Mouse (Mus musculus) CH12F3 (cell line): ENCODE measurements around the gene Gpld1.

Experiments used
- in situ Hi-C: fragments of 300-500 bp; cut with MboI; formaldehyde crosslinking; loops from 2 replicates; pipeline ENCODE4 v1.14.3; 2020; ENCODE audit warnings: low sequenced_read_pairs

Gene Gpld1

DNA sequence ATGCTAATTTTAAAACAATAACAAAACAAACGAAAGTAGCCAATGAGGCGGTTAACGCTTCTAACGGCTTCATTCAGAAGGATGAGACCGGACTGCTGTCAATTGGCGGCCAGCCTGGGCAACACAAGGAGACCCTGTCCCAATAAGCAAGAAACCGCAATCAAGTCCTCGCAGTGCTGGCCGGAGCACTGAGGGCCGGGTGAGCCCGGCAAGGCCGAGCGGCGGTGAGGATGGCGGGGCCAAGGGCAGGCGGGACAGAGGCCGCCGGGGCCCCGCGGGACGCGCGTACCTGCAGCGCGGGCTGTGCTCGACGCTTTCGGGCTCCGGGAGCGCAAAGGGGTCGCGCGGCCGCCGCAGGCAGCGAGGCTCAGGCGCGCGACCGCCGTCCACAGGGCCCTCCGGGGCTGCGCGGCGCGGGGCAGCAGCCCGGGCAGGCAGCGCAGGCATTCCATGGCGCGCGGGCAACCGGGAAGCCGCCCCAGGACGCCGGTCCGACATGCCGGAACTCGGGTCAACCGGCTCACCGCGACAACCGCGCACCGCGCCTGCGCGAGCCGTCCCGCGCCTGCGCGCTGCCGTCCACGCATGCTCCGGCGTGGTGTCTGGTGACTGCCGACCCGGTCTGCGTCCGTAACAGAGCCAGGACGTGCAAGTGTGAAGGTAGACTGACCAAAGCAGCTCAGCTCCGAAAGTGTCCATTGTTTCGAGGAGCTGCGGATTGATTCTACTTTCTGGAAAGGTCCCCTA lies 77.0 kb downstream of the Gpld1 start, which contains the start of gene Mrs2:
Gene Mrs2 (minus strand): TSS at position 587 of the 747 bp plus-strand sequence.
- in situ Hi-C loops = loop anchor here (10.0 kb wide), 1 partner anchor 95 kb away; no protein-coding TSS in a partner anchor

- in situ Hi-C loops = loop anchor here (10.0 kb wide), 1 partner anchor 94 kb away; no protein-coding TSS in a partner anchor
Measured at GRCm38 (mm10) chr13:25020540-25020892, 77.6 kb downstream of the Gpld1 start.

DNA sequence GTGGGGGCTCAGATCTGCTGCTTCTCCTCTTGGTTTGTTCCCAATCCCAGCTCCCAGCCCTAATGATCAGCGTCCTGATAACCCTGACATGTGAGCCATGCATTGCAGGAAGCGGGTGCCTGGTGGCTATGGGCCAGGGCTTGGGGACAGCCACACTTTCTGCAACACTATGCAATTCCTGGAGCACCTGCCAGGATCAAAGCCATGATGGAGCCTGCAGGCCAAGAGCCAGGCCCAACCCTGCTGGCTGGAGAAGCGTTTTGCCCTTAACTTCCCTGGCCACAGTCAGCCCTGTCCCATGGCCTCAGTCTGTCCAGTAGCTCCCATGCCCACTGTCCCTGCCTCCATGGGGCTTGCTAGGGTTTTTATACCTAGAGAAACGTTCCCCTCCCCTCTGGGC lies 79.4 kb downstream of the Gpld1 start:
- in situ Hi-C loops = loop anchor here (10.0 kb wide), 1 partner anchor 92 kb away; no protein-coding TSS in a partner anchor

GRCm38 (mm10) chr13:25023129-25023528 lies 80.2 kb downstream of the Gpld1 start:
- in situ Hi-C loops = loop anchor here (10.0 kb wide), 1 partner anchor 92 kb away; no protein-coding TSS in a partner anchor

DNA sequence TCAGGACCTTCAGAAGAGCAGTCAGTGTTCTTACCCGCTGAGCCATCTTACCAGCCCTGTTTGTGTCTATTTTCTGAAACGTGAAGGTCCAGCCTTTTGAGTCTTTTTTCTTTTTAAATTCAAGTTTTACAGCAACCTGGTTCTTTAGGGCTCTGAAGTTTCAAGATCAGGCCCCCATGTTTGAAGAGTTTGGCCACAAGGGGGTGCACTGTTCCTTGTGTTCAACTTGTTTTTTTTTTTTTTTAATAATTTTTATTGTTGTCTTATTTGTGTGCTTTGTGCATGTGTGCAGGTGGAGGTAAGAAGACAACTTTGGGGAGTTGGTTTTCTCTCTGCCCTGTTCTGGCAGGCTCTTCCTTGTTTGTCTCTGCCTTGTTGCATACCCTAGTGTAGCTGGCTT lies 81.7 kb downstream of the Gpld1 start:
- in situ Hi-C loops = loop anchor here (10.0 kb wide), 1 partner anchor 90 kb away; no protein-coding TSS in a partner anchor

- in situ Hi-C loops = loop anchor here (10.0 kb wide), 1 partner anchor 88 kb away; no protein-coding TSS in a partner anchor
Measured at GRCm38 (mm10) chr13:25026409-25027113, 83.6 kb downstream of the Gpld1 start.

- in situ Hi-C loops = loop anchor here (10.0 kb wide), 1 partner anchor 88 kb away; no protein-coding TSS in a partner anchor
Measured at GRCm38 (mm10) chr13:25027114-25027425, 84.1 kb downstream of the Gpld1 start.

DNA sequence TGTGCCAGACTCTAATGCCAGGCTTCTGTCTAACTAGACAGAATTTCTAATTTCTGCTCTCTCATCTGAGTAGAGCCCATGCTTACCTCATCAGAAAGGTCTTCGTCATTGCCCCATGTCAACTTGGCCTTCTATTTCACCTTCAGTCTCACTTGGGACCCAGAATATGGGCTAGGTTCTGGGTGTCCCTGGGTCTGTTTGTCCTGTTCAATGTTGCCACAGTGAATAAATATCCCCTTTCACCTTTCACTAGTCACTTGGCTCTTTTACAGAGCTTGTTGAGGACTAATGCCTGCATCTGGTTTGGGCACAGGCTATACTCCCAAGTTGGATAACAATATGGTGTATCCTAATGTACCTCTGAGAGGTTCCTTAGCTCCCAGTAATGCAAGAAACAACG lies 96.5 kb downstream of the Gpld1 start:
- in situ Hi-C loops = no loop called here
